Mouse (Mus musculus) stomach, embryonic 15.5 days (tissue): Measurements from ENCODE around the gene Gpr179. TPM values are rescaled to one million over a fixed set of nuclear protein-coding genes. Genes with fewer than 3 reads are reported as not detected.
A peak's percentile ranks its signal among the peaks of the same experiment; 100 is the strongest.
"Not testable (repeated sequence)": the region's sequence is repeated elsewhere in the genome, so short reads cannot be mapped to it uniquely, and the experiment has no call there.

Experiments
- ATAC-seq: fragments of 200-750 bp; cut with Nextera tagmentation; 2 replicates; pipeline ENCODE4 v1.8.0; 2017; ENCODE audit warnings: low read depth, moderate number of reproducible peaks, moderate TSS enrichment; ENCODE audit not compliant: insufficient read depth, low FRiP score
- H3K27ac ChIP-seq: fragments of 300-500 bp; sonication (generic); 2 replicates; pipeline ENCODE4 v1.5.1; 2015; ENCODE audit warnings: mild to moderate bottlenecking, inconsistent platforms
- H3K27me3 ChIP-seq: fragments of 300-500 bp; sonication (generic); replicated peaks from 2 replicates; pipeline ENCODE4 v1.6.1; 2015; ENCODE audit warnings: inconsistent platforms
- H3K36me3 ChIP-seq: fragments of 300-500 bp; sonication (generic); 2 replicates; pipeline ENCODE4 v1.6.1; 2015; ENCODE audit warnings: inconsistent platforms
- H3K4me1 ChIP-seq: fragments of 300-500 bp; sonication (generic); 2 replicates; pipeline ENCODE4 v1.6.1; 2015; ENCODE audit warnings: inconsistent platforms
- H3K4me2 ChIP-seq: fragments of 300-500 bp; sonication (generic); 2 replicates; pipeline ENCODE4 v1.6.1; 2015; ENCODE audit warnings: mild to moderate bottlenecking, inconsistent platforms
- H3K4me3 ChIP-seq: fragments of 300-500 bp; sonication (generic); replicated peaks from 2 replicates; pipeline ENCODE4 v1.5.1; 2015; ENCODE audit warnings: inconsistent platforms
- H3K9ac ChIP-seq: fragments of 300-500 bp; sonication (generic); 2 replicates; pipeline ENCODE4 v1.6.1; 2015; ENCODE audit warnings: inconsistent platforms
- H3K9me3 ChIP-seq: fragments of 300-500 bp; sonication (generic); 2 replicates; pipeline ENCODE4 v1.6.1; 2016; ENCODE audit warnings: inconsistent platforms
- WGBS: fragments of 180-500 bp; shearing (Covaris S2); methylation state at CpG from one replicate; pipeline ENCODE4 v1.1.7; 2015; 5-methylcytosine and 5-hydroxymethylcytosine counted together
- polyA plus RNA-seq: library from polyadenylated mRNA; unstranded; fragments of >200 nt; fragmentation: Nextera tagmentation; extraction: Ambion mirVana; gene quantifications from 2 replicates; pipeline ENCODE4 v1.2.1, GENCODE M21; 2015

The Gpr179 gene
- polyA plus RNA-seq, 1 experiment from 2014 or later, result 0.19 TPM

DNA sequence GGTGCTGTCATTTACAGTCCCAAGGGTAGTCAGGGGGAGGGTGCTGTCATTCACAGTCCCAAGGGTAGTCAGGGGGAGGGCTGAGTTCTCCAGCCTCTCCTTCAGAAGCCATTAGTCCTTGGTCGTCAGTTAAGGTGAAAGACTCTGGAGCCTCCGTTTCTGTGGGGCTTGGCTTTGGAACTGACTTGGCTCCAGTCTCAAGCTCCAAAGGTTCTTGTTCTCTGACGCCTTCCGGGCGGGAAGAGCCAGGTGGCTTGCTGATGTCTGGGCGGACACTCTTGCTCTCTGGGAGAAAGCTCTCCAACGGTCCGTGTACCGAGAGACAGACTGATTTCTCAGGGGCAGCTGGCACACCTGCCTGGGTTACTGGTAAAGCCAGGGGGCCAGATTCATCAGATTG, 17.5 kb downstream of the Gpr179 start:
- H3K27me3 ChIP-seq, result no peaks in the 10 kb centered on the region; the same call in 1 of the 2 replicates
- H3K9me3 ChIP-seq, result no peaks in the 10 kb centered on the region
- no peak overlapping the region for H3K4me2 ChIP-seq
- no peak overlapping the region for H3K4me3 ChIP-seq
- ATAC-seq, result no peak
- 77% methylated on average over 9 of the region's 9 CpGs for WGBS
- no peak overlapping the region for H3K27ac ChIP-seq
- no peak overlapping the region for H3K9ac ChIP-seq
- peaks cover 10% of the 10 kb centered on the region; the same call in 1 of the 2 replicates for H3K36me3 ChIP-seq
- peaks cover 27% of the 10 kb centered on the region for H3K4me1 ChIP-seq

DNA sequence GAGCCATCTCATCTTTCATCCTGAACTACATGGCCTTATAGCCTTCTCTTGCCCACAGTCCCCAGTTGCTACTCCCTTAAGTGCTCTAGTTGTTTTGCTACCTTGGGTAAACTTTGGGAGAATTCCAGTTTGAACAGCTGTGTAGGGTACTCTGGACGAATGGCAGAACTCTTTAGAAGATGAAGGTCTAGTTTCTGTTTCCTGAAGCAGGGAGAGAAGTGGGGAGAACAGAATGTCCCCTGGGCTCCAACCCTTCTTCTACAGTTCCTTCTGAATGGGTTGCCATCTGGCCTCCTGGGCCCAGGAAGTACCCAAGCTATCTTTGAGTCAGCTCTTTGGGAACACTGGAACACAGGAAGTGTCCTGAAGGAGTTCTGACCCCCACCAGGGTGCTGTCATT, 18.0 kb downstream of the Gpr179 start:
- Histone ChIP-seq H3K9me3 (no peaks in the 10 kb centered on the region), H3K4me3 (no peak overlapping the region), H3K4me1 (peaks cover 27% of the 10 kb centered on the region), H3K27me3 (no peaks in the 10 kb centered on the region; the same call in 1 of the 2 replicates), H3K36me3 (peaks cover 15% of the 10 kb centered on the region; the same call in 1 of the 2 replicates), H3K9ac (no peak overlapping the region), H3K4me2 (no peak overlapping the region), H3K27ac (0 out of 2 replicates have a peak overlapping the region, but pooled peaks have one; percentile 28)
- 32% methylated on average over 1 of the region's 1 CpGs for WGBS
- ATAC-seq, result no peak

- H3K9me3 ChIP-seq, result no peaks in the 10 kb centered on the region
- no peak for ATAC-seq
- no peak overlapping the region for H3K4me2 ChIP-seq
- H3K27me3 ChIP-seq, result no peaks in the 10 kb centered on the region; the same call in 1 of the 2 replicates
- peaks cover 23% of the 10 kb centered on the region; the same call in 1 of the 2 replicates for H3K36me3 ChIP-seq
- H3K27ac ChIP-seq, result no peak overlapping the region
- 55% methylated on average over 9 of the region's 9 CpGs for WGBS
- no peak overlapping the region for H3K9ac ChIP-seq
- peaks cover 20% of the 10 kb centered on the region for H3K4me1 ChIP-seq
- H3K4me3 ChIP-seq, result no peak overlapping the region
Observed at GRCm38 (mm10) chr11:97333044-97333443, 18.8 kb downstream of the Gpr179 start.

DNA sequence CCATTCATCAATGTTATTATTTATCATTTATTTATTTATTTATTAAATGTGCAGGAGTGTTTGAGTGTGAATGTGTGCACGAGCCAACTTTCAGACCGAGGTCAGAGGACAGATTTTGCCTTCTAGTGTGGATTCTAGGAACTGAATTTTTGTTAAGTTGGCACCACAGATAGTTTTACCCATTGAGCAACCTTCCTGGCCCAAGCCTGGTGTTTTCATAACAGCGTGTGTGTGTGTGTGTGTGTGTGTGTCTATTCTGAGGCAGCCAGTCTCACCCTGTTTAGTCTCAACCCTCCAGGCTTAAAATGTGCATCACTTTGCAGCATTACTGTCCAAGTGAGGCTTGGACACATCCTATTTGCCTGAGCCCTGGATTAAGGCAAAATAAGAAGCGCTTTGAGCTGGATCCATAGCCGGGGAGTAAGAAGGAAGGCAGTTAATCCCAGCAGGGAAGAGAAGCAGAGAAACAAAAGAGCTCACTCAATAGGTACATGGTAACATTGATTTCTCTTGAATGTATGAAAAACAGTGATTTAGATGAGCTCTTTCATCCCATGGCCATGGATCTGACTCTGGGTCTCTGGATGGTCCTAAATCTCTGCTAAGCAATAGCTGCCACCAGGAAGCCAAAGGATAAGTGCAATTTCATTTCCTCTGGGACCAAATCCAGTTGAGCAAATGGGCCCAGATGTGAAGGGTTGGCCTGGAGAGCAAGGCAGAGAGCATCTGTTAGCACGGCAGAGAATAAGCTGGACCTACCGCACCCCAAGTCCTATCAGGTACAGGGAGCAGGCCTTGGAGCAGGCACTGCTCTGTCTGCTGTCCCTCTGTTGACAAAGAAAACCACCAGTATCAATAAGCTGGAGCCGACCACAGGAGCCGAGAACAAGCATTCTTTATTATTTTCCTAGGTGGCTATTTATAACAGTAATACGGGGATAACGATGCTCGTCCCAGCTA, 20.4 kb downstream of the Gpr179 start:
- 78% methylated on average over 12 of the region's 12 CpGs for WGBS
- peaks cover 7% of the 10 kb centered on the region; the same call in 1 of the 2 replicates for H3K4me1 ChIP-seq
- no peak overlapping the region for H3K27ac ChIP-seq
- no peaks in the 10 kb centered on the region for H3K27me3 ChIP-seq
- H3K4me2 ChIP-seq, result no peak overlapping the region
- H3K9me3 ChIP-seq, result no peaks in the 10 kb centered on the region
- peaks cover 27% of the 10 kb centered on the region; the same call in 1 of the 2 replicates for H3K36me3 ChIP-seq
- ATAC-seq, result no peak
- no peak overlapping the region for H3K4me3 ChIP-seq
- no peak overlapping the region for H3K9ac ChIP-seq

- no peak for ATAC-seq
- Histone ChIP-seq H3K9me3 (no peaks in the 10 kb centered on the region), H3K4me2 (no peak overlapping the region), H3K4me1 (0 out of 2 replicates have a peak, but pooled peaks cover 3% of the 10 kb centered on the region), H3K4me3 (no peak overlapping the region), H3K36me3 (peaks cover 31% of the 10 kb centered on the region; the same call in 1 of the 2 replicates), H3K27me3 (no peaks in the 10 kb centered on the region), H3K9ac (no peak overlapping the region), H3K27ac (no peak overlapping the region)
- 100% methylated on average over 1 of the region's 1 CpGs for WGBS
Observed at GRCm38 (mm10) chr11:97330315-97330714, 21.6 kb downstream of the Gpr179 start.

GRCm38 (mm10) chr11:97328148-97328547, 23.7 kb downstream of the Gpr179 start:
- 20% methylated on average over 9 of the region's 9 CpGs for WGBS
- Histone ChIP-seq H3K36me3 (peaks cover 39% of the 10 kb centered on the region; the same call in 1 of the 2 replicates), H3K9me3 (no peaks in the 10 kb centered on the region), H3K4me3 (no peak overlapping the region), H3K9ac (no peak overlapping the region), H3K4me2 (no peak overlapping the region), H3K4me1 (0 out of 2 replicates have a peak, but pooled peaks cover under 1% of the 10 kb centered on the region), H3K27ac (no peak overlapping the region), H3K27me3 (no peaks in the 10 kb centered on the region)
- ATAC-seq, result peak; percentile 43; the same call in 1 of the 2 replicates

GRCm38 (mm10) chr11:97325224-97325623, 26.7 kb downstream of the Gpr179 start:
- no peaks in the 10 kb centered on the region for H3K27me3 ChIP-seq
- H3K27ac ChIP-seq, result no peak overlapping the region
- H3K4me1 ChIP-seq, result no peaks in the 10 kb centered on the region
- H3K9me3 ChIP-seq, result no peaks in the 10 kb centered on the region
- no peak overlapping the region for H3K9ac ChIP-seq
- ATAC-seq, result no peak
- peaks cover 39% of the 10 kb centered on the region; the same call in 1 of the 2 replicates for H3K36me3 ChIP-seq
- no peak overlapping the region for H3K4me3 ChIP-seq
- 82% methylated on average over 1 of the region's 1 CpGs for WGBS
- H3K4me2 ChIP-seq, result no peak overlapping the region

GRCm38 (mm10) chr11:97321894-97322600, 29.8 kb downstream of the Gpr179 start:
- ATAC-seq, H3K27ac ChIP-seq, H3K4me2 ChIP-seq, H3K9me3 ChIP-seq, H3K4me3 ChIP-seq, H3K27me3 ChIP-seq, H3K9ac ChIP-seq, H3K4me1 ChIP-seq: not testable (repeated sequence)
- peaks cover 16% of the 10 kb centered on the region; the same call in 1 of the 2 replicates for H3K36me3 ChIP-seq
- 89% methylated on average over 8 of the region's 8 CpGs for WGBS

- H3K4me2 ChIP-seq, result no peak overlapping the region
- no peak overlapping the region for H3K27ac ChIP-seq
- H3K4me3 ChIP-seq, result no peak overlapping the region
- ATAC-seq, result no peak
- 93% methylated on average over 8 of the region's 8 CpGs for WGBS
- no peaks in the 10 kb centered on the region for H3K9me3 ChIP-seq
- no peaks in the 10 kb centered on the region for H3K27me3 ChIP-seq
- H3K36me3 ChIP-seq, result peaks cover 13% of the 10 kb centered on the region; the same call in 1 of the 2 replicates
- no peaks in the 10 kb centered on the region for H3K4me1 ChIP-seq
- H3K9ac ChIP-seq, result no peak overlapping the region
Observed at GRCm38 (mm10) chr11:97321197-97321596, 30.7 kb downstream of the Gpr179 start.

DNA sequence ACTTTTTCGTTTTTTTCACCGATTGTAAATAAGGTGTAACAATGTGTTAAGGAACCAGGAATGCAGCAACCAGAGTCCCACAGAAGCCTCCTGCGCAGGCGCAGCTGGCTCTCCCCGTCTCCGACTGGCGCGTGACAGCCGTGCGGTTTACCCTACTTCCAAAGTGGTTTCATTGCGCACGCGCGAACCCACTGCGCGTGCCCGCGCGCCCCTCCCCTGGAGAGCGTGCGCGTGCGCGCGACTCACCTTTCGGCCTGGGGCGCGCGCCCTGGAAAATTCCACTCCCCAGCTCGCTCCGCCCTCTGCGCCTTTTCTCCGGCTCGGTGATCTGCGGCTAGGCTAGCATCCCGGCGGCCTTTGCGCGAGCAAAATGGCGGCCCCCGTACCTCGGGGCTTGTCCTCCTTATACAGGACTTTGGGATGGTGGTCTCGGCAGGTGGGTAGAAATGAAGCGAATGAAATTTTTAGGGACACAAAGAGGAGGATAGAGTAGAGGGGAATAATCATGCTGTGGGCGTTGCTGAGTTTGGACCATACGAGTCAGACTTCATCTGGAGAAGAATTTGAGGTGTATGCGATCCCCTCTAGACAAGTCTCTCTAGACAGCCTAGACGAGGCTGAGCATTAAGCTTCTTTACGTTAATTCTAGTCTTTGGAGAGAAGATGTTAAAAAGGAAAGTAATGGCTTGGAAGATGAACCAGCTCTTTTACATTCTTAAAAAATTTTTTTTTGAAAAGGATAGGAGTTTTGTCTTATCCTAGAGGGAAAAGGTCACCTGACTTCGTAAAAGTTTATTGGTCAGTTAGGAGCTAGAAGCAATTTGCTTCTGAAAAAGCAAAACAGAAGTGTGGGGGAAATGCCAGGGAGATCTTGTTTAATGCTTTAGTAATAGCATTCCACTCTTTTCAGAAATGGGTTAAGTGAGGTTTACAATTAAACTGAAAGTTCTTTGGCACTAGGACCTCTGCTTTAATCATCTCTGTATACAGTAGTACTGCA, 36.1 kb downstream of the Gpr179 start, which contains the start of gene Mrpl45:
Gene Mrpl45 (plus strand): TSS at position 213 of the 1,000 bp plus-strand sequence.
- Histone ChIP-seq H3K9ac (peak within 1 kb of the TSS; percentile 39; the same call in 1 of the 2 replicates), H3K4me2 (peak within 1 kb of the TSS; percentile 55), H3K4me1 (0 out of 2 replicates have a peak, but pooled peaks cover 5% of the 10 kb centered on the region), H3K9me3 (no peaks in the 10 kb centered on the region), H3K36me3 (no peaks in the 10 kb centered on the region), H3K27me3 (no peaks in the 10 kb centered on the region), H3K27ac (peak within 1 kb of the TSS; percentile 77), H3K4me3 (peak within 1 kb of the TSS; percentile 61)
- under 1% methylated on average over 50 of the region's 50 CpGs for WGBS
- ATAC-seq, result peak; percentile 92
